Mouse (Mus musculus) forebrain, embryonic 15.5 days (tissue): ENCODE measurements around the gene Krt10. TPM values are rescaled to one million over a fixed set of nuclear protein-coding genes. Genes with fewer than 3 reads are reported as not detected.

Experiments used
- ATAC-seq: fragments of 200-750 bp; cut with Nextera tagmentation; replicated peaks from 2 replicates; pipeline ENCODE4 v1.8.0; 2017; ENCODE audit warnings: mild to moderate bottlenecking, moderate TSS enrichment, moderate library complexity
- H3K27ac ChIP-seq: fragments of 300-500 bp; sonication (generic); replicated peaks from 2 replicates; pipeline ENCODE4 v1.5.1; 2015; ENCODE audit warnings: mild to moderate bottlenecking, inconsistent platforms
- H3K27me3 ChIP-seq: fragments of 300-500 bp; sonication (generic); 2 replicates; pipeline ENCODE4 v1.6.1; 2015; ENCODE audit warnings: inconsistent platforms
- H3K36me3 ChIP-seq: fragments of 300-500 bp; sonication (generic); 2 replicates; pipeline ENCODE4 v1.6.1; 2015; ENCODE audit warnings: mild to moderate bottlenecking, inconsistent platforms
- H3K4me1 ChIP-seq: fragments of 300-500 bp; sonication (generic); 2 replicates; pipeline ENCODE4 v1.6.1; 2015; ENCODE audit warnings: inconsistent platforms
- H3K4me2 ChIP-seq: fragments of 300-500 bp; sonication (generic); replicated peaks from 2 replicates; pipeline ENCODE4 v1.6.1; 2015; ENCODE audit warnings: mild to moderate bottlenecking, inconsistent platforms
- H3K4me3 ChIP-seq: fragments of 300-500 bp; sonication (generic); 2 replicates; pipeline ENCODE4 v1.5.1; 2015; ENCODE audit warnings: mild to moderate bottlenecking, inconsistent platforms
- H3K9ac ChIP-seq: fragments of 300-500 bp; sonication (generic); replicated peaks from 2 replicates; pipeline ENCODE4 v1.6.1; 2015; ENCODE audit warnings: mild to moderate bottlenecking, inconsistent platforms
- H3K9me3 ChIP-seq: fragments of 300-500 bp; sonication (generic); 2 replicates; pipeline ENCODE4 v1.6.1; 2016; ENCODE audit warnings: inconsistent platforms
- WGBS: fragments of 180-500 bp; shearing (Covaris S2); methylation state at CpG from one replicate; pipeline ENCODE4 v1.1.7; 2015; ENCODE audit warnings: mixed read lengths; 5-methylcytosine and 5-hydroxymethylcytosine counted together
- polyA plus RNA-seq: library from polyadenylated mRNA; unstranded; fragments of >200 nt; fragmentation: Nextera tagmentation; extraction: Ambion mirVana; gene quantifications from 2 replicates; pipeline ENCODE4 v1.2.1, GENCODE M21; 2015

Krt10 gene
- 31.6 and 36.1 TPM in 2 replicates for polyA plus RNA-seq

DNA sequence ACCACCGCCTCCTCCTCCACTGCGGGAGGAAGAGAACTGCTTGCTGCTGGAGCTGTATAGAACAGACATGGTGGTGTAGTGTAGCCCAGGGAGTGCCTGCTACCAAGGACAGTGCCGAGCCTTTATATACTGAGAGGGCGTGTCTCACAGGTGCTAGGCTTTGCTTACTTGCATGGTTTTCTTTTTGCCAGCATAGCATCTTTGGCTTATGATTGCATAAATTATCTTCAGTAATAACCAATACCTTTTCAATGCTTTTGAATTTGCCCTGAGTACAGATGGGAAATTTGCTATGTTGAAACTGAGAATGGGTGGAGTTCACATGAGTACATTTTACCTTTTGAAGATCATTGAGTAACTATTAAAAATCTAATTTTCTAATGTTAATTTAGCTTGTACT, at the start of gene Krt10:
TSS of gene Krt10 (minus strand) at position 101 of the 400 bp plus-strand sequence.
- no peaks in the 10 kb centered on the region for H3K27me3 ChIP-seq
- H3K36me3 ChIP-seq, result no peaks in the 10 kb centered on the region
- WGBS, result 78% methylated on average over 4 of the region's 4 CpGs
- H3K27ac ChIP-seq, result no peak within 1 kb of the TSS
- no peak within 1 kb of the TSS for H3K4me3 ChIP-seq
- no peaks in the 10 kb centered on the region for H3K9me3 ChIP-seq
- no peak within 1 kb of the TSS for H3K4me2 ChIP-seq
- no peak within 1 kb of the TSS for H3K9ac ChIP-seq
- peaks cover 10% of the 10 kb centered on the region; the same call in 1 of the 2 replicates for H3K4me1 ChIP-seq
- no peak for ATAC-seq

DNA sequence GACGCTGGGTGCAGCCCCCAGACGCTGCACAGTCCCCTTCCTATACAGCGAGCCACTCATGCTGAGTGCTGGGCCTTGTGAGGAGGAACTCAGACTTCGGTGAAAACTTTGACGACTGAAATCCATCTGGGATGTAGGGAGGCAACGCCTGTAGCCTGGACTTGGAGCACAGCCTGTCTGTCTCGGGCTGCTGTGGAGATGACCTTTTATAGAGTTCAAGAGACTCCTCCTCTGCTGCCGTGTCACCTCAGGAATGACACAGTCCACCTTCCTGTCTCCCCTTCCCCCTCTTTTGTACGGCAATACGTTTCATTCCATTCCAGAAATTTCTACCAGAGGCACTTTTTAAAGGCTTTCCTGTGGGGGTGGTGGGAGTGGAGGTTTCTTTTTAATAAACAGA, 48.8 kb upstream of the Krt10 start, which contains the start of gene Krt20:
TSS of gene Krt20 (minus strand) at position 179 of the 400 bp plus-strand sequence.
- no peaks in the 10 kb centered on the region for H3K36me3 ChIP-seq
- no peaks in the 10 kb centered on the region for H3K9me3 ChIP-seq
- no peak for ATAC-seq
- H3K27ac ChIP-seq, result no peak within 1 kb of the TSS
- H3K27me3 ChIP-seq, result no peaks in the 10 kb centered on the region
- H3K9ac ChIP-seq, result no peak within 1 kb of the TSS
- 64% methylated on average over 10 of the region's 10 CpGs for WGBS
- no peak within 1 kb of the TSS for H3K4me3 ChIP-seq
- no peak within 1 kb of the TSS for H3K4me2 ChIP-seq
- no peaks in the 10 kb centered on the region for H3K4me1 ChIP-seq

GRCm38 (mm10) chr11:99436625-99437024, 47.5 kb upstream of the Krt10 start:
- Histone ChIP-seq H3K4me3 (no peak overlapping the region), H3K4me2 (no peak overlapping the region), H3K27me3 (no peaks in the 10 kb centered on the region), H3K36me3 (no peaks in the 10 kb centered on the region), H3K9ac (no peak overlapping the region), H3K27ac (no peak overlapping the region), H3K9me3 (no peaks in the 10 kb centered on the region), H3K4me1 (no peaks in the 10 kb centered on the region)
- WGBS, result 35% methylated on average over 4 of the region's 4 CpGs
- no peak for ATAC-seq

DNA sequence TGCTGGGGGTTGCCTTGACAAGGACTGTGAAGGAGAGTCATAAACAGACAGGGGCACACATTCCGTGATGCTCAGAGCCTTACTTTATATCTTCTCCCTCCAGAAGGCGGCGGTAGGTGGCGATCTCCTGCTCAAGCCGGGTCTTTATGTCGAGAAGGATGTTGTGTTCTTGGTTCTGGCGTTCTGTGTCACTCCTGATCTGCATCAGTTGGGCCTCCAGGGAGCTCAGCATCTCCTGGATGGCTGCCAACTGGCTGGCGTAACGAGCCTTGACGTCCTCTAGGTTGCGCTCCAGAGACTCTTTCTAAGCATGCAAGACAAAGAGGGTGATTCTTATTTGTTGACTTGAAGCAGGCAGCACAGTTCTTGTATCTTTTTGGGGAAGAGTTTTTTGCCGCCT, 41.5 kb upstream of the Krt10 start:
- Histone ChIP-seq H3K4me3 (no peak overlapping the region), H3K9me3 (no peaks in the 10 kb centered on the region), H3K4me1 (no peaks in the 10 kb centered on the region), H3K27ac (no peak overlapping the region), H3K4me2 (no peak overlapping the region), H3K9ac (no peak overlapping the region), H3K27me3 (no peaks in the 10 kb centered on the region), H3K36me3 (no peaks in the 10 kb centered on the region)
- ATAC-seq, result no peak
- WGBS, result 38% methylated on average over 12 of the region's 12 CpGs

DNA sequence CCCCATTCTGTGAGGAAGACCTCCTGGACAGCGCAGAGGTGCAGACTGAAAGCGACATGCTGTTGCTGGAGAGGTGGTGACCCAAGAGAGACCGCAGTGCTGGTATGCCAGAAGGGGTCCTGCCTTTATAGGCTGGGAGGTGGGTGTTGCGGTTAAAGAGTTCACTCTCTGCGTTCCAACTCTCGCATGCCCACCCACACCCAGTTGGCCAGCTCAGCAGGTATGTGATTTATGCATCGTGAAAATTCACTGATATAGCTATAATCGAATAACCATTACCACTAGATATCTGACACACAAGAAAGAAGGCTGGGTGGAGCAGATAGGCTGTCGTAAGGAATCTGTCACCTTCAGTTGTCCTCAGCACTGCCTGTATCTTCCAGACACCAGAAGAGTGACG, 33.0 kb upstream of the Krt10 start, which contains the start of gene Krt12:
TSS of gene Krt12 (minus strand) at position 101 of the 400 bp plus-strand sequence.
- Histone ChIP-seq H3K4me3 (no peak within 1 kb of the TSS), H3K4me2 (no peak within 1 kb of the TSS), H3K27ac (no peak within 1 kb of the TSS), H3K9me3 (no peaks in the 10 kb centered on the region), H3K36me3 (no peaks in the 10 kb centered on the region), H3K4me1 (no peaks in the 10 kb centered on the region), H3K27me3 (no peaks in the 10 kb centered on the region; the same call in 1 of the 2 replicates), H3K9ac (no peak within 1 kb of the TSS)
- ATAC-seq, result no peak
- 92% methylated on average over 10 of the region's 10 CpGs for WGBS

- 66% methylated on average over 10 of the region's 10 CpGs for WGBS
- Histone ChIP-seq H3K9me3 (no peaks in the 10 kb centered on the region), H3K27me3 (no peaks in the 10 kb centered on the region; the same call in 1 of the 2 replicates), H3K4me1 (no peaks in the 10 kb centered on the region), H3K36me3 (no peaks in the 10 kb centered on the region), H3K4me2 (no peak overlapping the region), H3K4me3 (no peak overlapping the region), H3K9ac (no peak overlapping the region), H3K27ac (no peak overlapping the region)
- no peak for ATAC-seq
Observed at GRCm38 (mm10) chr11:99420586-99420985, 31.4 kb upstream of the Krt10 start.

GRCm38 (mm10) chr11:99417819-99418218, 28.7 kb upstream of the Krt10 start:
- no peak overlapping the region for H3K4me2 ChIP-seq
- no peak for ATAC-seq
- H3K4me3 ChIP-seq, result no peak overlapping the region
- no peaks in the 10 kb centered on the region for H3K36me3 ChIP-seq
- no peak overlapping the region for H3K27ac ChIP-seq
- H3K9me3 ChIP-seq, result no peaks in the 10 kb centered on the region
- H3K27me3 ChIP-seq, result no peaks in the 10 kb centered on the region; the same call in 1 of the 2 replicates
- no peak overlapping the region for H3K9ac ChIP-seq
- 63% methylated on average over 16 of the region's 16 CpGs for WGBS
- H3K4me1 ChIP-seq, result no peaks in the 10 kb centered on the region

DNA sequence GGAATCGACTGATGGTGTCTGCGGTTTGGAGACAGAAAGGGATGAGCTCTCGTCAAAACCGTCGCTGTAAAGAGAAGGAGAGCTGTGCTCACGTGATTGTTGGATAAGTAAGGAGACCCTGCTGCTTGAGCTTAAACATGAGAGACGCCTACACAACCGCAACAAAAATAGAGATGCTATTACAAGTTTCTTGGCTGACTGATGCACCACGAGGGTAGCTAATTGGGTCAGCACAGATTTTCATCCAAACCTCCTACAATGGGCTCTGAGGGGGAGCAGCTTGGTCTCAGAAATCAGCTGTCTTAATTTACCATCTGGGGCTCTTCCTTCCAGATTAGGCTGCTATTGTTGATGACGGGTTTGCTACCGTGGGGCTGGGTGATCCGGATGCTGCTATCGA, 27.7 kb upstream of the Krt10 start:
- Histone ChIP-seq H3K9me3 (no peaks in the 10 kb centered on the region), H3K27ac (no peak overlapping the region), H3K27me3 (no peaks in the 10 kb centered on the region; the same call in 1 of the 2 replicates), H3K9ac (no peak overlapping the region), H3K4me2 (no peak overlapping the region), H3K36me3 (no peaks in the 10 kb centered on the region), H3K4me1 (no peaks in the 10 kb centered on the region), H3K4me3 (no peak overlapping the region)
- no peak for ATAC-seq
- 62% methylated on average over 13 of the region's 13 CpGs for WGBS

GRCm38 (mm10) chr11:99414463-99415147, 25.4 kb upstream of the Krt10 start:
- no peak for ATAC-seq
- no peaks in the 10 kb centered on the region for H3K36me3 ChIP-seq
- WGBS, result 91% methylated on average over 13 of the region's 13 CpGs
- H3K27me3 ChIP-seq, result no peaks in the 10 kb centered on the region
- H3K4me2 ChIP-seq, result no peak overlapping the region
- H3K9me3 ChIP-seq, result no peaks in the 10 kb centered on the region
- H3K9ac ChIP-seq, result no peak overlapping the region
- no peak overlapping the region for H3K4me3 ChIP-seq
- no peak overlapping the region for H3K27ac ChIP-seq
- no peaks in the 10 kb centered on the region for H3K4me1 ChIP-seq

- no peaks in the 10 kb centered on the region for H3K27me3 ChIP-seq
Observed at GRCm38 (mm10) chr11:99413247-99413646, 24.1 kb upstream of the Krt10 start.

GRCm38 (mm10) chr11:99406186-99406585, 17.0 kb upstream of the Krt10 start:
- H3K36me3 ChIP-seq, result no peaks in the 10 kb centered on the region
- no peaks in the 10 kb centered on the region for H3K27me3 ChIP-seq
- H3K4me2 ChIP-seq, result no peak overlapping the region
- H3K4me3 ChIP-seq, result no peak overlapping the region
- no peaks in the 10 kb centered on the region for H3K9me3 ChIP-seq
- no peaks in the 10 kb centered on the region for H3K4me1 ChIP-seq
- WGBS, result 82% methylated on average over 10 of the region's 10 CpGs
- no peak for ATAC-seq
- H3K27ac ChIP-seq, result no peak overlapping the region
- no peak overlapping the region for H3K9ac ChIP-seq

More at GRCm38 (mm10) chr11:99413247-99413646, 24.1 kb upstream of the Krt10 start:
- 22% methylated on average over 6 of the region's 6 CpGs for WGBS
- H3K4me1 ChIP-seq, result no peaks in the 10 kb centered on the region
- ATAC-seq, result no peak
- no peak overlapping the region for H3K4me2 ChIP-seq
- H3K27ac ChIP-seq, result no peak overlapping the region
- H3K9me3 ChIP-seq, result no peaks in the 10 kb centered on the region
- no peak overlapping the region for H3K4me3 ChIP-seq
- no peak overlapping the region for H3K9ac ChIP-seq
- no peaks in the 10 kb centered on the region for H3K36me3 ChIP-seq

GRCm38 (mm10) chr11:99399956-99400549, 10.9 kb upstream of the Krt10 start:
- H3K4me2 ChIP-seq, result no peak overlapping the region
- no peak for ATAC-seq
- no peaks in the 10 kb centered on the region for H3K9me3 ChIP-seq
- no peaks in the 10 kb centered on the region for H3K27me3 ChIP-seq
- H3K4me3 ChIP-seq, result no peak overlapping the region
- H3K9ac ChIP-seq, result no peak overlapping the region
- no peak overlapping the region for H3K27ac ChIP-seq
- WGBS, result 88% methylated on average over 13 of the region's 13 CpGs
- H3K4me1 ChIP-seq, result no peaks in the 10 kb centered on the region
- H3K36me3 ChIP-seq, result no peaks in the 10 kb centered on the region
